Mouse (Mus musculus) embryo, embryonic 11.5 days (tissue): Measurements from ENCODE around the gene Cmklr1.

ENCODE experiments used
- DNase-seq: peaks from one replicate; pipeline ENCODE4 v3.0.0-alpha.2; 2012; ENCODE audit warnings: low read depth, low spot score

The Cmklr1 gene

GRCm38 (mm10) chr5:113650035-113650865 lies at the start of gene Cmklr1:
Gene Cmklr1 (minus strand): TSS chr5:113650426.
- no peak for DNase-seq

DNA sequence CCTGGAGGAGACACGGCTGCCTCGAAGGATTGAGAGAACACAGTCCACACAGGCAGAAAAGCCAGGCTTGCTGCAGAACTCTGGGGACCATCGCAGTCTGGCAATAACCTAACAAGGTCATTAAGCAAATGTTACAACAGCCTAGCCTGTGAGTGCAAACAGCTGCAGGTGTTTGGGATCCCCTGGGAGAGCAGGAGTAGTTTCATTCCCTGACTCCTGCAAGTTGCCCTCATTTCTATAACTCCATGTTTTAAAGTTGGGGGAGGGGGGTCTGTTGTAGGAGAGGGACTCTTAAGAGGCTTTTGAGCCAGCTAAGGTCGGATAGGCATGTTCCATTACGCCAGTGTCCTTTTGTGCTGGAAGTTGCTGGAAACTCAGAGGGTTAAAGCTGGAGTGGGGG lies 44.2 kb upstream of the Cmklr1 start:
- DNase-seq: peak; percentile 41

DNA sequence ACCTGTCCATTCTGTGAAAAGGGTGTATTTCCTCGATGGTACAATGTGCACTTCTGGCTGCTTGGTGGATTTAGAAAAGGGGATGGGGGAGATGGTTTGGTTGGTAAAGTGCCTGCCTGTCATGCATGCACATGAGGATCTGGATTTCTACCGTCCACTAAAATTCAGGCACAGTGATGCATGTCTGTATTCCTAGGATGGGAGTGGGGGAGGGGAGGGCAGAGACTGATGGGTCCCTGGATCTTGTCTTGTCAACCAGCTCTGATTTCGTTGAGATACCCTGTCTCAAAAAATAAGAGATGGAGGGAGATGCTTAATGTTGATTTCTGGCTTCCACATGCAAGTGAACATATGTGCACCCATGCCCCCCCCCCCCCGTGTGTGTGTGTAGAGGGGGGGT lies 43.8 kb upstream of the Cmklr1 start:
- DNase-seq: no peak

GRCm38 (mm10) chr5:113693196-113693755 lies 43.0 kb upstream of the Cmklr1 start:
- no peak for DNase-seq

DNA sequence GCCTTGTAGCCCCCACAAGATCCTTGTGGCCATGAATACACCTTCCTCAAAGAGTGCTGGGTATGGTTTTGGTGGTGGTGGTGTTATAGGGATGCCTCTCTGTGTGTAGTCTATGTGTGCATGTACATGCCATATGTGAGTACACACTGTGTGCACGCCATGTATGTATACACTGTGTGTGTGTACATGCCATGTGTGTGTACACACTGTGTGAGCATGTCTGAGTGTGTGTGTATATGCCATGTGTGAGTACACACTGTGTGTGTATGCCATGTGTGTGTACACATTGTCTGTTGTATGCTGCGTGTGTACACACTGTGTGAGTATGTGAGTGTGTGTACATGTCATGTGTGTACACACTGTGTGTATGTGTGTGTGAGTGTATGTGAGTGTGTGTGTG lies 40.6 kb upstream of the Cmklr1 start:
- no peak for DNase-seq

DNA sequence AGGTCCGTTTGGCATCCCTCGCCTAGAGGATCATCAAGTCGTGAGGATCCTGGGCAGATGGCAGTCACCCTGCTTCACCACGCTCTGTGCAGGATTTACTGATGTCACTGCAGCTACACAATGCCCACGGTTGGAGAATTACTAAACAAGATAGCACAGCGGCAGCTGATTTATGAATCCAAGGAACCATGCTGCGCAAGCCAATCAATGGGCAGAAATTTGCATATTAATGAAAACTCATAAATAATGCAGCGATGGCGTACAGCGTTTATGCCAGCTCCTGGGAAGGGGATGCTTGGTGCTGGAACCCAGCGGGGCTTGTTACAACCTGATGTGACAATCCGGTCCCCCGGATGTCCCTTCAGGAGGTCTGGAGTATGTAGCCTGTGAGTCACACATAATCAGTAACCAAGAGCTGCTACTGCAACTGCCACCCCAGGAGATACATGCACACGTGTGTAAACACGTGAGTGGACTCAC lies 39.9 kb upstream of the Cmklr1 start:
- DNase-seq: no peak

DNA sequence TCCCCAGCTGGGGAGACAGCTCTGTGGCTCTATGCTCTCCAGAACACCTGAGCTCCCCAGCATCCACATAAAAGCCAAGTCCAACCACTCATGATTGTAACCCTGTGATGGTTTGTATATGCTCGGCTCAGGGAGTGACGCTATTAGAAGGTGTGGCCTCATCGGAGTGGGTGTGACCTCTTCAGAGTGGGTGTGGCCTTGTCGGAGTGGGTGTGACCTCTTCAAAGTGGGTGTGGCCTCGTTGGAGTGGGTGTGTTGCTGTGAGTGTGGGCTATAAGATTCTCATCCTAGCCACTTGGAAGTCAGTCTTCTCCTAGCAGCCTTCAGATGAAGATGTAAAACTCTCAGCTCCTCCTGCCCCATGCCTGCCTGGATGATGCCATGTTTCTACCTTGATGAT lies 37.3 kb upstream of the Cmklr1 start:
- no peak for DNase-seq

GRCm38 (mm10) chr5:113685471-113685870 lies 35.2 kb upstream of the Cmklr1 start:
- DNase-seq: no peak

DNA sequence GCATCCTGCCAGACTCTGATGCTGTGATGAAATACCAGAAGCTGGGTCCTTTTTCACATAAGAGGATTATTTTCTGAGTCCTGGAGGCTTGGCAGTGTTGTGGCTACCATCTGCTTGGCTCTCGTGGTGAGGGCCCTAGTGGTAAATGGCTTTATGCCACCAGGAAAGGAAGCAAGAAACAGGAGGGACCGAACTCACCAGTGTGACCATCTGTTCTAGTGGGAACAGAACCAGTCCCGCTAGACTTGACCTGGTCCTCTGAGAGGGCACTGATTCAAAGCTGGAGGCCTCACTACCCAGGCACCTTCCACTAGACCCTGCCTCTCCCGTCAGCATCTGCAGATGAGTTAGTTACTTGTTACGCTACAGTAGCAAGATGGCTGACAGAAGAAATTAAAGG lies 33.0 kb upstream of the Cmklr1 start:
- DNase-seq: no peak

- no peak for DNase-seq
These were observed 32.2 kb upstream of the Cmklr1 start for GRCm38 (mm10) chr5:113682472-113682871.

GRCm38 (mm10) chr5:113681219-113681618 lies 31.0 kb upstream of the Cmklr1 start:
- DNase-seq: no peak

DNA sequence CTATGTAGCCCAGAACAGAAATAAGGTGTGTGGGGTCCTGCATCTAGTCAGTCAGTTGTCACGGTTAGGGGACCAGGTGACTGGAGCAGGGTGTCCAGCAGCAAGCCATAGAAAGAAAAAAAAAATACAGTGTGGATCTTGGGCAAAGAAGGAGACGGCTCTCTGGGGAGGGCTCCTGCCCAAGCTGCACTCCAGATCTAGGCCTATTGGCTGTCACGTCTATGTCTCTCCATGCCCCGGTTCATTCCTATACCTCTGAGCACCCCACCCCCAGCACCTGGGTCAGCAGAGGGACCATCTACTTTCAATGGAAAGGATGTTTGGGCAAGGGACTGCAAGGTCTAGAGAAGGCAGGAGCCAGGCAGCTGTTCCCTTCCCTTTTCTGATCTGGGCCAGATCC lies 29.3 kb upstream of the Cmklr1 start:
- DNase-seq: no peak

DNA sequence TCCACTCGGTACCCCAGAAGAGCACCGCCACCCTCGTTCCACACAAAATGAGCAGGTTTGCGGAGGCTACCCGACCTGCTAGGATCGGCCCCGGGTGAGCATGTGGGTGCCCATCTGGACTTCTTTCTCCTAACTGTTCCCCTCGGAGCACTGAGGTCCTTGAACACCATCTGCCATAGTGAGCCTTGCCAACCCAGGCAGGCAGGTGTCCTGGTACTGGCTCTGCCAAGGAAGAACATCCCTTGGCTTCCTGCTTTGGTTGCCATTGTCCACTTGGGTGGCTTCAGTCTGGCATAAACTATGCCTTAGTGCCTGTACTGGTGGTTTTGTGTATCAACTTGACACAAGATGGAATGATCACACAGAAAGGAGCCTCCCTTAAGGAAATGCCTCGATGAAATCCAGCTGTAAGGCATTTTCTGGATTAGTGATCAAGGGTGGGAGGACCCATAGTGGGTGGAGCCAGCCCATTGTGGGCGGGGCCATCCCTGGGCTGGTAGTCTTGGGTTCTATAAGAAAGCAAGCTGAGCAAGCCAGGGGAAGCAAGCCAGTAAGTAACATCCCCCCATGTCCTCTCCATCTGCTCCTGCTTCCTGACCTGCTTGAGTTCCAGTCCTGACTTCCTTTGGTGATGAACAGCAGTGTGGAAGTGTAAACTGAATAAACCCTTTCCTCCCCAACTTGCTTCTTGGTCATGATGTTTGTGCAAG lies 28.7 kb upstream of the Cmklr1 start:
- DNase-seq: no peak

- no peak for DNase-seq
These were observed 27.3 kb upstream of the Cmklr1 start for GRCm38 (mm10) chr5:113677541-113677940.

DNA sequence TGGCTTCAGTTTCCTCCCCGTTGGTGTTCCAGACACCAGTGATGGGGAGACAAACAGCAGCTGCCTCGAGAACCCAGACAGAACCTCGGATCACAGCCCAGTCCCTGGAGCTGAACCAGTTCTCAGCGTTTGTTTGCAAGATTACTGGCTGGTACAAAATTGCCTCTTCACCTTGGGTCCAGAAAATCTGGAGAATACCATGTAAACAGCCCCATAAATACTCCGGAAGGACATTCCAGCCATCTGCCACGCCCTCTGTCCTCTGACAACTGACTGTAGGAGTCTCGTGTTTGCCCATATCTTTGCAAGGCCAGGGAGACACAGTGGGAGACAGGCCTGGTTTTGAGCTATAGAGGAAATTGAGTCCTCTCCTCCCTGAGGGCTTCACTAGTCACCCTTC lies 24.6 kb upstream of the Cmklr1 start:
- no peak for DNase-seq

DNA sequence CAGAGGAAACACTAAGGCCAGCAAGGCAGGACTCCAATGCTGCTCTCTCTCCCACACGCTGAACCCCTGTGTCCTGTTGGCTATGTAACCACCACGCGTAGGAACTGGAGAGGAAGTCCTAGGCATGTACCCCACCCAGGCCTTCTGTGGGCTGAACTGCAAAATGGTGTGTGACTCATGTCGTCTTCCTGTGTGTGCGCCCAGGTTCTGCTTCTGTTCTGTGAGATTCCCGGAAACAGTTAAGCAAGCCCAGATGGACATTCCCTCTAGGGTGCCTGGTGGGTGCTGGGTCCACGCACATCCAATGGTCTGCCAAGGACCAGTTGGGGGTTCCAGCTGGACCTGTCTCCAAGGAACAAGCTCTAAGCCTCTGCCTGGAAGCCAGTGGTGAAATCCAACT lies 22.2 kb upstream of the Cmklr1 start:
- no peak for DNase-seq

GRCm38 (mm10) chr5:113670597-113670996 lies 20.4 kb upstream of the Cmklr1 start:
- DNase-seq: no peak

DNA sequence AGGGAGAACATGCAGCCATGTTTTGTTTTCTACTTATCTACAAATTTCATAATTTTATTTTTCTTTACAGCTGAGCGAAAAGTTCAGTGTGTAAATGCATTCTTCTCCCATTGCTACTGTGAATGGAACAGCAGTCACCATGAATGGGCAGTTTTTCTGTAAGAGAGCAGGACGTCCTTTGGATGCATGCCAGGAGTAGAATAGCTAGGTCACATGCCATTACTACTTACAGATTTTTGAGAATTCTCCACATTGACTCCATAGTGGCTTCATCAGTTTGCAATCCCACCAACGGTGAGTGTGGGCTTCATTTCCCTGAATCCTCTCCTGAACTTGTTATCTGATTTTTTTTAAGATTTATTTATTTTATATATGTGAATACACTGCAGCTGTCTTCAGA lies 19.9 kb upstream of the Cmklr1 start:
- DNase-seq: no peak

DNA sequence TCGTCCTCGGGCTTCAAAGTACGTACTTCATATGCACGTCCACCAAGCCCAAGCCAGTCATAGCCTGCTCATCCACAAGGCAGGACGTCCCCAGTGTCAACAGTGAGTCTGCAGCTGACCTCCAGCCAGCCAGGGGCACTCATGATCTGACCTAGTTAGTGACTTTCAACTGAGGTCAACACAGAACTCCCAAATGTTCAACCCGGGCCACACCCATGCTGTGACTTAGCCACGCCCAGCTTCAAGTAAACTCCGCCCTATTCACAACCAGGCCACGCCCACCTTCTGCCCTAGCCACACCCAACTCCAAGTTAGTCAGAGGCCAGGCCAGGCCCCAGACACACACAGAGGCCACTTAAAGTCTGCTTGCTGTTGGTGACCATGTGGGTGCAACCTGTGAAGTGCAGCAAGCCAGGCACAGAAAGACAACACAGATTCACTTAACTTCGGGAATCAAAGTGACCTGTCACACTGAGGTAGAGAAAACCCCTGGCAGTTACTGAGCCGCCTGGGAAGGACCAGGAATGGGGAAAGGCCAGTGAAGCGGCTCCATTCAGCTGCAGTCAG lies 14.5 kb upstream of the Cmklr1 start:
- no peak for DNase-seq

GRCm38 (mm10) chr5:113664127-113664526 lies 13.9 kb upstream of the Cmklr1 start:
- DNase-seq: no peak

DNA sequence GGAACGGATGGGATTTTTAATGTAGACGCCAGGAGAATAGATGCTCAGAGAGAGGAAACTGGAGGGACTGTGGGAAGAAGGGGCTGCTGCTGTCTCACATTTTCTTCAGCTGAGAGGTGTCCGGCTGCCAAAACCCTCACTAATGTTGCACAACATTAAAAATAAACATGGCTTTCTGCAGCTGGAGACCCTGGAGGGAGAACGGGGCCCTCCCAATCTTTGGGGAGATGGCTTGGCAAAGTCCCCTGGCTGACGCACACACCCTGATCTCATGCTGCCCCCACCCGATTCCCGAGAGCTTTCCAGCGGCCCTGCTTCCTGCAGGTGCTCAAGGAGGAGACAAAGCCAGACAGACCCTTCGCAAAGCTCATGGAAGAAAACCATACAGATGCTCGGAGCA lies 10.6 kb upstream of the Cmklr1 start:
- DNase-seq: no peak

- DNase-seq: no peak
These were observed 4.6 kb upstream of the Cmklr1 start for GRCm38 (mm10) chr5:113654821-113655220.
